In genomic region chr11:53698521-53698920, GRCm38 (mm10) we compare ENCODE assay signal across 26 mouse cellular contexts. TPM values are rescaled to one million over a fixed set of nuclear protein-coding genes. Genes with fewer than 3 reads are reported as not detected.
"Had no signal": no experiment of that assay in that cellular context is flagged by ENCODE, and none has a peak within 500 bp of the region (broad histone marks: within the 10 kb centered on the region; RNA-seq: fewer than 3 reads in every experiment).

No protein-coding gene starts in this region.

- H3K27ac ChIP-seq: midbrain, embryonic 10.5 days; midbrain, embryonic 12.5 days; midbrain, embryonic 15.5 days; neural tube, embryonic 13.5 days; neural tube, embryonic 15.5 days had no signal

- H3K4me2 ChIP-seq: lung, embryonic 14.5 days; midbrain, embryonic 12.5 days; midbrain, embryonic 15.5 days; neural tube, embryonic 13.5 days; neural tube, embryonic 15.5 days had no signal

- DNase-seq: lung, adult 18-20 months; lung, embryonic 14.5 days; lung, postnatal 10 days; lung, postnatal 4 days; retina, postnatal 1 day; right cerebral cortex, adult 18-20 months; right cerebral cortex, postnatal 25 days; right cerebral cortex, postnatal 4 days; spleen, adult 18-20 months; thymus, adult 2 months; thymus, postnatal 25 days; thymus, postnatal 4 days had no signal

- H3K9me3 ChIP-seq: midbrain, embryonic 10.5 days; midbrain, embryonic 12.5 days; midbrain, embryonic 15.5 days; neural tube, embryonic 13.5 days; neural tube, embryonic 15.5 days had no signal

- ATAC-seq: midbrain, embryonic 15.5 days had no signal

- H3K27me3 ChIP-seq: midbrain, embryonic 12.5 days; midbrain, embryonic 15.5 days; neural tube, embryonic 13.5 days; neural tube, embryonic 15.5 days had no signal

- H3K9ac ChIP-seq: lung, embryonic 14.5 days; midbrain, embryonic 12.5 days; midbrain, embryonic 15.5 days; neural tube, embryonic 13.5 days; neural tube, embryonic 15.5 days had no signal

- H3K4me3 ChIP-seq: midbrain, embryonic 10.5 days; midbrain, embryonic 12.5 days; midbrain, embryonic 15.5 days; myocyte; neural tube, embryonic 13.5 days; neural tube, embryonic 15.5 days had no signal

- H3K4me1 ChIP-seq: midbrain, embryonic 10.5 days; midbrain, embryonic 12.5 days; midbrain, embryonic 15.5 days; neural tube, embryonic 13.5 days; neural tube, embryonic 15.5 days had no signal

RNA-seq across cellular contexts. Expression of gene Il5, which starts 22.1 kb away (rescaled TPM):
- total RNA-seq: megakaryocyte, adult 5-6 weeks; megakaryocyte-erythroid progenitor cell, adult 5-6 weeks had no signal
- polyA plus RNA-seq: liver, embryonic 16.5 days; lung, embryonic 14.5 days; lung, embryonic 16.5 days; midbrain, embryonic 10.5 days; midbrain, embryonic 12.5 days; midbrain, embryonic 15.5 days; myocyte; neural tube, embryonic 11.5 days; neural tube, embryonic 13.5 days; neural tube, embryonic 15.5 days; small intestine, adult 2 months; stomach, embryonic 14.5 days; stomach, embryonic 16.5 days had no signal
